11 mouse cellular contexts compared by ENCODE assay signal in the genomic region with DNA sequence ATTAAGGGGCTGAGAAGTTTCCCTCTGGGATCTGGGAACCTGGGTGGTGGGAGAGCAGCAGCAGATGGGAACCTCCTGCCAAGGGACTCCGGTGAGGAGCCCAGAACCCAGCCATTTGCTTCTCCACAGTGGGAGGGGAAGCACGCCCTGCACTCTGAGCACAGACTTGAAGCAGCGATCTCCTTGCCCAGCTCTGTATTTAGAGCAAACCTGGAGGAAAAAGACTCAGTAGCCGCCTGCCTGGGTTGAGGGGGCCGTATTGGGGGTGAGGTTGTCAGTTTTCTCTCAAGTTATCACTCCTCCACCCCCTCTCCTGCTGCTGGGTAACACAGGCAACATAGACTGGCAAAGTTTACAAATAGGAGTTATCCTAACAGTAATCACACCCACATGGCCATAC. TPM values are rescaled to one million over a fixed set of nuclear protein-coding genes. Genes with fewer than 3 reads are reported as not detected.
DNase-seq lines count a peak whose midpoint lies in the region; ATAC-seq and TF ChIP-seq lines count a peak whose summit lies in the region.
"Had no signal": no experiment of that assay in that cellular context is flagged by ENCODE, and none has a peak within 500 bp of the region (broad histone marks: within the 10 kb centered on the region; RNA-seq: fewer than 3 reads in every experiment).

No protein-coding gene starts in this region.

- no peak overlapping the region for H3K9ac ChIP-seq in kidney, embryonic 16.5 days (replicated peaks; ENCODE audit: low read length)
- peak overlapping the region; percentile 32; the same call in 1 of the 2 replicates for H3K9ac ChIP-seq in forebrain, embryonic 16.5 days (replicated peaks; ENCODE audit: low read depth, low read length)
- no peak overlapping the region for H3K9ac ChIP-seq in liver, postnatal 0 days (replicated peaks)

- no peak for TF ChIP-seq CTCF in Patski (IDR thresholded peaks at IDR 0.05)
- no peak for TF ChIP-seq CTCF in liver, postnatal 0 days (IDR thresholded peaks at IDR 0.05; ENCODE audit: low read depth)

- CTCF ChIA-PET in Patski (lab: Charles Lee): interaction anchor here (1.5 to 1.6 kb wide), 2 partner anchors 11 to 185 kb away, joined by 6 to 8 read pairs; no protein-coding TSS in a partner anchor

- peak overlapping the region; percentile 32; the same call in 1 of the 2 replicates for H3K4me2 ChIP-seq in kidney, embryonic 16.5 days (replicated peaks; ENCODE audit: low read depth, low read length)
- H3K4me2 ChIP-seq in forebrain, embryonic 16.5 days (ENCODE audit: low read length): peak overlapping the region; percentile 45
- peak overlapping the region; percentile 50; the same call in 1 of the 2 replicates for H3K4me2 ChIP-seq in liver, postnatal 0 days (ENCODE audit: low read depth, low read length)

- in situ Hi-C loops in Patski (cut with MboI; ENCODE audit: low pct_unique_long_range_greater_than_20kb): loop anchor here (10.0 to 25.0 kb wide), 3 partner anchors 173 to 606 kb away; no protein-coding TSS in a partner anchor

- peaks cover 78% of the 10 kb centered on the region for H3K27me3 ChIP-seq in kidney, embryonic 16.5 days (ENCODE audit: insufficient read depth, low read length)
- peaks cover 43% of the 10 kb centered on the region for H3K27me3 ChIP-seq in Patski
- H3K27me3 ChIP-seq in forebrain, embryonic 16.5 days (replicated peaks; ENCODE audit: control insufficient read depth, insufficient read depth, low read length): 0 out of 2 replicates have a peak, but pooled peaks cover 3% of the 10 kb centered on the region
- H3K27me3 ChIP-seq in liver, postnatal 0 days (ENCODE audit: insufficient read depth, low read length): peaks cover 70% of the 10 kb centered on the region

- no peak for TF ChIP-seq EP300 in liver, postnatal 0 days (IDR thresholded peaks at IDR 0.05; ENCODE audit: low read depth)

- H3K4me3 ChIP-seq in kidney, embryonic 16.5 days (ENCODE audit: low read length): peak overlapping the region; percentile 23
- peak overlapping the region; percentile 27 for H3K4me3 ChIP-seq in forebrain, embryonic 16.5 days (replicated peaks; ENCODE audit: low read length)
- no peak overlapping the region for H3K4me3 ChIP-seq in liver, postnatal 0 days (ENCODE audit: low read depth, low read length)
- H3K4me3 ChIP-seq: heart, adult 2 months had no signal

- no peak overlapping the region for H3K27ac ChIP-seq in kidney, embryonic 16.5 days (ENCODE audit: low read length)
- H3K27ac ChIP-seq in forebrain, embryonic 16.5 days (ENCODE audit: low read length): peak overlapping the region; percentile 72
- H3K27ac ChIP-seq in liver, postnatal 0 days (ENCODE audit: low read depth): no peak overlapping the region
- H3K27ac ChIP-seq: heart, adult 2 months; macrophage had no signal

- DNase-seq in kidney, adult 8-10 months: no peak
- no peak for DNase-seq in Patski (ENCODE audit: low read depth, low spot score)
- no peak for DNase-seq in liver, postnatal 0 days
- no peak for DNase-seq in natural killer cell, adult 2 months (ENCODE audit: low spot score in 2 of 2)
- no peak for DNase-seq in right cerebral cortex, postnatal 36 days (ENCODE audit: low spot score in 2 of 2)

- ATAC-seq in kidney, embryonic 16.5 days (ENCODE audit: low FRiP score, low TSS enrichment): no peak
- peak; percentile 24 for ATAC-seq in Patski
- ATAC-seq in forebrain, embryonic 16.5 days: peak; percentile 37
- ATAC-seq in liver, postnatal 0 days: no peak
- ATAC-seq in frontal cortex, adult (ENCODE audit: low TSS enrichment): no peak

- no peaks in the 10 kb centered on the region for H3K9me3 ChIP-seq in kidney, embryonic 16.5 days (ENCODE audit: low read length)
- H3K9me3 ChIP-seq in forebrain, embryonic 16.5 days (ENCODE audit: control insufficient read depth, low read length): no peaks in the 10 kb centered on the region
- peaks cover 2% of the 10 kb centered on the region; the same call in 1 of the 2 replicates for H3K9me3 ChIP-seq in liver, postnatal 0 days (ENCODE audit: low read length)

- 12% methylated on average over 5 of the region's 5 CpGs for WGBS in kidney, embryonic 16.5 days
- 16% methylated on average over 4 of the region's 5 CpGs for WGBS in forebrain, embryonic 16.5 days
- 11% methylated on average over 5 of the region's 5 CpGs for WGBS in liver, postnatal 0 days (ENCODE audit: insufficient replicate concordance)

- POLR2A ChIA-PET in Patski (lab: Charles Lee): no interaction called here

- H3K36me3 ChIP-seq in kidney, embryonic 16.5 days (ENCODE audit: insufficient read depth, low read length): no peaks in the 10 kb centered on the region
- H3K36me3 ChIP-seq in forebrain, embryonic 16.5 days (ENCODE audit: control insufficient read depth, insufficient read depth): no peaks in the 10 kb centered on the region
- no peaks in the 10 kb centered on the region for H3K36me3 ChIP-seq in liver, postnatal 0 days (replicated peaks; ENCODE audit: insufficient read depth, low read length)

- H3K4me1 ChIP-seq in kidney, embryonic 16.5 days (ENCODE audit: insufficient read depth, low read length): no peaks in the 10 kb centered on the region
- H3K4me1 ChIP-seq in forebrain, embryonic 16.5 days (replicated peaks; ENCODE audit: control insufficient read depth, insufficient read depth, low read length): peaks cover 4% of the 10 kb centered on the region
- 0 out of 2 replicates have a peak, but pooled peaks cover 2% of the 10 kb centered on the region for H3K4me1 ChIP-seq in liver, postnatal 0 days (ENCODE audit: insufficient read depth)

RNA-seq across cellular contexts. Expression of a gene that starts 4.5 kb away (rescaled TPM):
- 0.08 and 0.15 TPM in 2 replicates for polyA plus RNA-seq in kidney, embryonic 16.5 days (2015; fragmentation: Nextera tagmentation; extraction: Ambion mirVana)
- polyA plus RNA-seq in Patski (2021): 0.04 TPM
- 41.3 and 42.8 TPM in 2 replicates for polyA plus RNA-seq in forebrain, embryonic 16.5 days (2015; fragmentation: Nextera tagmentation; extraction: Ambion mirVana)
- not detected in 2 replicates for polyA plus RNA-seq in liver, postnatal 0 days (2015; fragmentation: Nextera tagmentation; extraction: Ambion mirVana)
- polyA plus RNA-seq: heart, adult 2 months; macrophage; spleen, adult 2 months had no signal

Comparison
In these comparisons a context has a peak if more than half of its experiments do, and no peak if none do; other contexts are left out.
1. ATAC-seq: peak in Patski (single experiment) and forebrain, embryonic 16.5 days (single experiment); none in kidney, embryonic 16.5 days (single experiment), liver, postnatal 0 days (single experiment) and frontal cortex, adult (single experiment).
2. RNA of a gene that starts 4.5 kb away (polyA plus RNA-seq): 41.3 to 42.8 TPM in forebrain, embryonic 16.5 days; 0.08 to 0.15 TPM in kidney, embryonic 16.5 days, 0.04 TPM in Patski (single experiment) and not detected in liver, postnatal 0 days; every median in the first group is over 10 times any median in the second.
3. Peak in every context shown above with its lines, with median percentiles within 50 percentile points of each other: H3K4me2 ChIP-seq.